Comparison of ENCODE assay signal across 1 mouse cellular context in genomic region chr6:52238976-52239375, GRCm38 (mm10).
TF ChIP-seq lines count a peak whose summit lies in the region.

No protein-coding gene starts in this region.

TF ChIP-seq in myocyte, 11 proteins besides CTCF, POLR2A, EP300 and RAD21:
- TF ChIP-seq REST (IDR thresholded peaks at IDR 0.05; ENCODE audit: insufficient read depth, insufficient read length) (no peak), TCF3 (IDR thresholded peaks at IDR 0.05; ENCODE audit: insufficient read length, low read depth) (no peak)
